In the genomic region with DNA sequence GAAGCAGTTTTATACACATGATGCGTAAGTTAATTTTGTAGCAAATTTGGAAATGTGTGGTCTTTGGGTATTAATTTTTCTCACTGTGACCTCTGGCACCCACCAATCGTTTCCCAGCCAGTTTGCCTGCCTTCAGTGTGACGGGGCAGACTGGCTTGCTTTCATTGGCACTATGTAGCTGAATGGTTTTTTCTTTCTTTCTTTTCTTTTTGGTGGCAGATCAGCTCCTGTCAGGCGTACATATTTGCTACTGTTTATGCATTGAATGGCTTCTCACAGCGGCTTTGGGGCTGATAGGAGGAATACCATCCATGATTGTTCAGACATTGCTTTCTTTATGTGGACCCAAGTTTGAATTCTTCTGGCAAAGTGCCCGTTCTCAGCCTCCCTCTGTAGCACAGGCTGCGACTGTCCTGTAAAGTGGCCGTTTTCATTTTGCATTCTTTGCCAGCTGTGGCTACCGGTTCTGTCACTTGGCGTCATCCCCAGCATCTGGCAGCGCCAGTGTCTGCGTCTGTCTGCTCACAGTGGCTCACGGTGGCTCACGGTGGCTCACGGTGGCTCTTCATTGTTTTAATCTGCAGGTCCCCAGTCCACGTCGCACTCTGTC, we compare ENCODE assay signal across 13 mouse cellular contexts. TPM values are rescaled to one million over a fixed set of nuclear protein-coding genes. Genes with fewer than 3 reads are reported as not detected.
DNase-seq lines count a peak whose midpoint lies in the region; ATAC-seq and TF ChIP-seq lines count a peak whose summit lies in the region.
"Had no signal": no experiment of that assay in that cellular context is flagged by ENCODE, and none has a peak within 500 bp of the region (broad histone marks: within the 10 kb centered on the region; RNA-seq: fewer than 3 reads in every experiment).

No protein-coding gene starts in this region.

- TF ChIP-seq EP300 in heart, postnatal 0 days (IDR thresholded peaks at IDR 0.05; ENCODE audit: low read depth) = no peak

- H3K27me3 ChIP-seq in heart, postnatal 0 days (ENCODE audit: control insufficient read depth, insufficient read depth, low read length) = no peaks in the 10 kb centered on the region
- no peaks in the 10 kb centered on the region for H3K27me3 ChIP-seq in hindbrain, embryonic 15.5 days
- H3K27me3 ChIP-seq: stomach, embryonic 15.5 days had no signal

- DNase-seq in heart, postnatal 0 days (ENCODE audit: low spot score) = no peak
- DNase-seq in heart, adult 9 months (ENCODE audit: low spot score in 2 of 2) = no peak
- peak; percentile 27 for DNase-seq in right cerebral cortex, postnatal 4 days
- DNase-seq in right cerebral cortex, postnatal 14 days = no peak
- no peak for DNase-seq in thymus, adult 18-20 months
- DNase-seq in kidney, postnatal 25 days = no peak
- DNase-seq: liver, postnatal 0 days; right cerebral cortex, postnatal 25 days; thymus, postnatal 4 days had no signal

- H3K27ac ChIP-seq in heart, postnatal 0 days (ENCODE audit: low read depth) = no peak overlapping the region
- H3K27ac ChIP-seq in hindbrain, embryonic 15.5 days (replicated peaks) = 0 out of 2 replicates have a peak overlapping the region, but pooled peaks have one; percentile 28
- H3K27ac ChIP-seq: heart, embryonic 10.5 days; stomach, embryonic 15.5 days had no signal

- H3K4me2 ChIP-seq in heart, postnatal 0 days (ENCODE audit: low read depth, low read length) = 0 out of 2 replicates have a peak overlapping the region, but pooled peaks have one; percentile 3
- H3K4me2 ChIP-seq in hindbrain, embryonic 15.5 days = peak overlapping the region; percentile 11; the same call in 1 of the 2 replicates
- H3K4me2 ChIP-seq: stomach, embryonic 15.5 days had no signal

- H3K9me3 ChIP-seq in heart, postnatal 0 days (replicated peaks; ENCODE audit: control insufficient read depth, low read length) = no peaks in the 10 kb centered on the region
- H3K9me3 ChIP-seq in hindbrain, embryonic 15.5 days = no peaks in the 10 kb centered on the region
- H3K9me3 ChIP-seq: heart, embryonic 10.5 days; stomach, embryonic 15.5 days had no signal

- no peak for ATAC-seq in heart, postnatal 0 days (ENCODE audit: insufficient read depth, low read depth)
- ATAC-seq in hindbrain, embryonic 15.5 days (ENCODE audit: low FRiP score, low read depth) = peak; percentile 40; the same call in 1 of the 2 replicates
- ATAC-seq: CD4-positive, CD25-positive, alpha-beta regulatory T cell, adult 4 months; liver, postnatal 0 days had no signal

- H3K9ac ChIP-seq in heart, postnatal 0 days (replicated peaks; ENCODE audit: low read depth, low read length) = no peak overlapping the region
- no peak overlapping the region for H3K9ac ChIP-seq in hindbrain, embryonic 15.5 days
- H3K9ac ChIP-seq: liver, postnatal 0 days; stomach, embryonic 15.5 days had no signal

- TF ChIP-seq CTCF in heart, postnatal 0 days (IDR thresholded peaks at IDR 0.05; ENCODE audit: low read depth) = no peak

- no peaks in the 10 kb centered on the region for H3K4me1 ChIP-seq in heart, postnatal 0 days (ENCODE audit: control insufficient read depth, insufficient read depth)
- peaks cover 31% of the 10 kb centered on the region for H3K4me1 ChIP-seq in hindbrain, embryonic 15.5 days (replicated peaks)

- no peak overlapping the region for H3K4me3 ChIP-seq in heart, postnatal 0 days (ENCODE audit: low read depth, low read length)
- no peak overlapping the region for H3K4me3 ChIP-seq in hindbrain, embryonic 15.5 days
- H3K4me3 ChIP-seq: heart, embryonic 10.5 days; stomach, embryonic 15.5 days had no signal

- 62% methylated on average over 17 of the region's 17 CpGs for WGBS in heart, postnatal 0 days
- WGBS in hindbrain, embryonic 15.5 days = 40% methylated on average over 17 of the region's 17 CpGs

- no peaks in the 10 kb centered on the region for H3K36me3 ChIP-seq in heart, postnatal 0 days (replicated peaks; ENCODE audit: control insufficient read depth, insufficient read depth, low read length)
- no peaks in the 10 kb centered on the region for H3K36me3 ChIP-seq in hindbrain, embryonic 15.5 days
- H3K36me3 ChIP-seq: stomach, embryonic 15.5 days had no signal

RNA-seq across cellular contexts. Expression of a gene that starts 38.1 kb away (rescaled TPM):
- total RNA-seq in heart, postnatal 0 days (2014; rRNA removed; ENCODE audit: low replicate concordance) = 194 and 241 TPM in 2 replicates
- 170 and 210 TPM in 2 replicates for polyA plus RNA-seq in heart, postnatal 0 days (2015; fragmentation: Nextera tagmentation; extraction: Ambion mirVana)
- 767 and 770 TPM in 2 replicates for polyA plus RNA-seq in hindbrain, embryonic 15.5 days (2015; fragmentation: Nextera tagmentation; extraction: Ambion mirVana)
